Mouse (Mus musculus) MEL (cell line): ENCODE measurements around the gene Dpt. TPM values are rescaled to one million over a fixed set of nuclear protein-coding genes. Genes with fewer than 3 reads are reported as not detected.

Source experiments
- DNase-seq: peaks from one replicate; pipeline ENCODE4 v3.0.0; 2011; ENCODE audit warnings: low read depth, low spot score
- H3K27ac ChIP-seq: 2 replicates; pipeline ENCODE4 v1.5.1; 2012; ENCODE audit warnings: low read depth, mild to moderate bottlenecking, control low read depth, low read length, moderate library complexity; ENCODE audit not compliant: control insufficient read depth
- H3K27me3 ChIP-seq, 2 experiments: fragments of 150-350 bp in 1 of 2; sonication (generic) in 1 of 2; 2 replicates each; pipeline ENCODE4 v1.6.1; 2012; ENCODE audit warnings: low read length in 2 of 2, mild to moderate bottlenecking in 2 of 2, improper control_type of control experiment in 1 of 2, moderate library complexity in 1 of 2; ENCODE audit not compliant: insufficient read depth in 2 of 2, control insufficient read depth in 1 of 2
- H3K36me3 ChIP-seq, 2 experiments: 2 replicates each; pipeline ENCODE4 v1.6.1; 2012 to 2014; ENCODE audit warnings: low read length in 2 of 2, improper control_type of control experiment in 1 of 2, inconsistent platforms in 1 of 2, mild to moderate bottlenecking in 1 of 2; ENCODE audit not compliant: insufficient read depth in 2 of 2, control insufficient read depth in 1 of 2
- H3K4me1 ChIP-seq, 2 experiments: fragments of 150-350 bp in 1 of 2; sonication (generic) in 1 of 2; 2 replicates each; pipeline ENCODE4 v1.6.1; 2012; ENCODE audit warnings: low read length in 2 of 2, improper control_type of control experiment in 1 of 2, mild to moderate bottlenecking in 1 of 2; ENCODE audit not compliant: insufficient read depth in 2 of 2, control insufficient read depth in 1 of 2
- H3K4me3 ChIP-seq, 2 experiments: fragments of 150-350 bp in 1 of 2; sonication (generic) in 1 of 2; 2 replicates each; pipeline ENCODE4 v1.5.1; 2012; ENCODE audit warnings: low read depth in 2 of 2, low read length in 2 of 2, mild to moderate bottlenecking in 2 of 2, moderate library complexity in 2 of 2, control low read depth in 1 of 2, improper control_type of control experiment in 1 of 2; ENCODE audit not compliant: control insufficient read depth in 1 of 2, insufficient read depth in 1 of 2
- H3K79me2 ChIP-seq: 2 replicates; pipeline ENCODE4 v1.6.1; 2012; ENCODE audit warnings: mild to moderate bottlenecking, low read length, moderate library complexity; ENCODE audit not compliant: control insufficient read depth, poor library complexity, insufficient read depth
- H3K9ac ChIP-seq: 2 replicates; pipeline ENCODE4 v1.6.1; 2012; ENCODE audit warnings: low read depth, mild to moderate bottlenecking, control low read depth, low read length, moderate library complexity; ENCODE audit not compliant: control insufficient read depth, poor library complexity, severe bottlenecking
- H3K9me3 ChIP-seq: fragments of 150-350 bp; sonication (generic); replicated peaks from 2 replicates; pipeline ENCODE4 v1.6.1; 2012; ENCODE audit warnings: mild to moderate bottlenecking, low read length, improper control_type of control experiment, moderate library complexity; ENCODE audit not compliant: insufficient read depth
- CTCF ChIP-seq, 3 experiments: IDR thresholded peaks in 2 of 3; conservative IDR thresholded peaks in 1 of 3; 2 replicates each; pipeline ENCODE4 v1.5.1; 2011 to 2012; ENCODE audit warnings: low read length in 3 of 3, low read depth in 2 of 3, mild to moderate bottlenecking in 2 of 3, improper control_type of control experiment in 1 of 3, inconsistent platforms in 1 of 3, mixed read lengths in 1 of 3, moderate library complexity in 1 of 3; ENCODE audit not compliant: control insufficient read depth in 1 of 3, insufficient read depth in 1 of 3, poor library complexity in 1 of 3, severe bottlenecking in 1 of 3
- E2F4 ChIP-seq: IDR thresholded peaks from 2 replicates; pipeline ENCODE4 v1.6.1; 2011; ENCODE audit warnings: low read depth, low read length, improper control_type of control experiment, borderline replicate concordance
- GABPA ChIP-seq: IDR thresholded peaks from 2 replicates; pipeline ENCODE4 v1.6.1; 2012; ENCODE audit warnings: low read depth, mild to moderate bottlenecking, inconsistent platforms, low read length, improper control_type of control experiment, moderate library complexity
- HCFC1 ChIP-seq: IDR thresholded peaks from 2 replicates; pipeline ENCODE4 v1.6.1; 2012; ENCODE audit warnings: low read depth, mild to moderate bottlenecking, inconsistent platforms, low read length, improper control_type of control experiment, moderate library complexity
- JUND ChIP-seq: IDR thresholded peaks from 2 replicates; pipeline ENCODE4 v1.6.1; 2011; ENCODE audit warnings: low read depth, mild to moderate bottlenecking, improper control_type of control experiment, low read length
- KAT2A ChIP-seq: conservative IDR thresholded peaks from 2 replicates; pipeline ENCODE4 v1.6.1; 2012; ENCODE audit warnings: low read depth, low read length, improper control_type of control experiment, inconsistent platforms
- MAFK ChIP-seq: IDR thresholded peaks from 2 replicates; pipeline ENCODE4 v1.6.1; 2011; ENCODE audit warnings: low read depth, mild to moderate bottlenecking, low read length, improper control_type of control experiment, borderline replicate concordance
- MXI1 ChIP-seq: IDR thresholded peaks from 2 replicates; pipeline ENCODE4 v1.6.1; 2011; ENCODE audit warnings: mild to moderate bottlenecking, low read depth, low read length, improper control_type of control experiment
- MYB ChIP-seq: IDR thresholded peaks from 2 replicates; pipeline ENCODE4 v1.6.1; 2011; ENCODE audit warnings: mild to moderate bottlenecking, low read depth, low read length, improper control_type of control experiment
- POLR2A ChIP-seq, 2 experiments: IDR thresholded peaks; 2 replicates each; pipeline ENCODE4 v1.6.1; 2011 to 2012; ENCODE audit warnings: low read length in 2 of 2, mild to moderate bottlenecking in 2 of 2, control low read depth in 1 of 2, improper control_type of control experiment in 1 of 2, low read depth in 1 of 2, moderate library complexity in 1 of 2; ENCODE audit not compliant: control insufficient read depth in 1 of 2, insufficient read depth in 1 of 2, poor library complexity in 1 of 2
- POLR2AphosphoS2 ChIP-seq: IDR thresholded peaks from 2 replicates; pipeline ENCODE4 v1.6.1; 2011; ENCODE audit warnings: low read length, improper control_type of control experiment
- POLR2AphosphoS5 ChIP-seq: IDR thresholded peaks from 2 replicates; pipeline ENCODE4 v1.6.1; 2012; ENCODE audit warnings: low read depth, borderline replicate concordance, mild to moderate bottlenecking, inconsistent platforms, low read length, moderate library complexity, mixed read lengths
- RCOR1 ChIP-seq: IDR thresholded peaks from 2 replicates; pipeline ENCODE4 v1.6.1; 2012; ENCODE audit warnings: low read depth, mild to moderate bottlenecking, inconsistent platforms, low read length, improper control_type of control experiment
- USF1 ChIP-seq: IDR thresholded peaks from 2 replicates; pipeline ENCODE4 v1.6.1; 2014; ENCODE audit warnings: low read depth, mild to moderate bottlenecking, inconsistent platforms, low read length, improper control_type of control experiment, moderate library complexity
- USF2 ChIP-seq, 2 experiments: IDR thresholded peaks; 2 replicates each; pipeline ENCODE4 v1.6.1; 2011 to 2012; ENCODE audit warnings: improper control_type of control experiment in 2 of 2, low read length in 2 of 2, borderline replicate concordance in 1 of 2, inconsistent platforms in 1 of 2, low read depth in 1 of 2, mild to moderate bottlenecking in 1 of 2; ENCODE audit not compliant: insufficient read depth in 1 of 2
- ZMIZ1 ChIP-seq: IDR thresholded peaks from 2 replicates; pipeline ENCODE4 v1.6.1; 2012; ENCODE audit warnings: low read depth, mild to moderate bottlenecking, inconsistent platforms, low read length, improper control_type of control experiment, moderate library complexity
- polyA plus RNA-seq, 2 experiments: library from polyadenylated mRNA; stranded (reverse) in 1 of 2; unstranded in 1 of 2; fragments of >175 nt in 1 of 2; fragments of >200 nt in 1 of 2; gene quantifications; 2 replicates each; pipeline versions ENCODE4 v1.2.1 to v1.2.4; 2012; ENCODE audit warnings: low replicate concordance in 2 of 2, low read depth in 1 of 2; ENCODE audit not compliant: insufficient read length in 2 of 2, insufficient read depth in 1 of 2, missing spikeins in 1 of 2
- total RNA-seq: library from RNA; depleted of rRNA; stranded (reverse); fragments of 300-350 nt; gene quantifications from 2 replicates; pipeline ENCODE4 v1.2.3, GENCODE M21; 2012

Gene Dpt
- total and polyA plus RNA-seq, 3 experiments = not detected

DNA sequence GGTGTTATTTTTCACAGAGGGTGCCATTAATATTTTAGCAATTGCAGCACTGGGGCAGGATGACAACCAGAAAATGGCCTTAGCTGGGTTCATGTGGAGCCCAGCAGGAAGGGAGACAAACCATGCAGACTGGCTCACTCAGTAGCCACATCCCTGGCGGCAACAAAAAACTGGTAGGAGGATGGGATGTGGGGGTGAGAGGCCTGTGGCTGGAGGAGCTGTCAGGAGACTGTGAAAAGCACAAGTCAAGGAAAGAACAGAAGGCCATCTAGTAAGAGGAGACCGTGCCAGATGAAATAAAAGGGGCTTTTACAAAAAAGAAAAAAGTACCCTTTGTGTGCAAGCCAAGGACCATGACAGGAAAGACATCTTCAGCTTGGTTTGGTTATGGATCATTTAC, 28.5 kb downstream of the Dpt start:
- DNase-seq = no peak

DNA sequence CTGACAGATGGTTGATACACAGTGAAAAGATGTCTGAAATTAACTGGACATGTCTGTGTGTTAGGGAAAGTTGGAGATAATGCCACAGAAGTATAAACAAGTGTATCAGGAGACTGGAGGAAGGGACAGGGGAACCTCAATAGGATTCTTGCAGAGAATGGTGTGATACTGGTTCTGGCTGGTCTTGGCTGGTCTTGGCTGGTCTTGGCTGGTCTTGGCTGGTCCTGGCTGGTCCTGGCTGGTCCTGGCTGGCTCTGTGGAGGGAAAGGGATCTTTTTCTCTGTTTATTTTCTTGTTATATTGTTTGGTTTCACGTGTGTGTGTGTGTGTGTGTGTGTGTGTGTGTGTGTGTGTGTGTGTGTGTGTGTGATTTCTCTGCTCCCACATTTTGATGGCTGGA, 33.4 kb downstream of the Dpt start:
- Histone ChIP-seq H3K27ac (no peak overlapping the region), H3K79me2 (no peaks in the 10 kb centered on the region), H3K9me3 (no peaks in the 10 kb centered on the region), H3K4me1 (no peaks in the 10 kb centered on the region), H3K9ac (no peak overlapping the region), H3K4me3 (no peak overlapping the region), H3K27me3 (no peaks in the 10 kb centered on the region), H3K36me3 (no peaks in the 10 kb centered on the region)
- DNase-seq = no peak
- TF ChIP-seq MYB (no peak), KAT2A (no peak), JUND (no peak), POLR2A (IDR thresholded peaks at IDR 0.05; ENCODE audit: control insufficient read depth in 1 of 2, insufficient read depth in 1 of 2, low read depth in 1 of 2, low read length in 2 of 2, poor library complexity in 1 of 2) (no peak), RCOR1 (no peak), MXI1 (no peak), CTCF (IDR thresholded peaks at IDR 0.05 in 2 of 3, conservative IDR thresholded peaks at IDR 0.05 in 1 of 3; ENCODE audit: control insufficient read depth in 1 of 3, insufficient read depth in 1 of 3, low read depth in 2 of 3, low read length in 3 of 3, poor library complexity in 1 of 3, severe bottlenecking in 1 of 3) (no peak), MAFK (no peak), HCFC1 (no peak), POLR2AphosphoS5 (no peak), USF2 (IDR thresholded peaks at IDR 0.05; ENCODE audit: borderline replicate concordance in 1 of 2, insufficient read depth in 1 of 2, low read depth in 1 of 2, low read length in 2 of 2) (no peak), GABPA (no peak)

More for the DNA sequence above, 28.5 kb downstream of the Dpt start:
- H3K9ac ChIP-seq = no peak overlapping the region
- no peaks in the 10 kb centered on the region for H3K79me2 ChIP-seq
- H3K4me3 ChIP-seq = no peak overlapping the region
- H3K4me1 ChIP-seq = no peaks in the 10 kb centered on the region
- H3K9me3 ChIP-seq = no peaks in the 10 kb centered on the region
- no peak overlapping the region for H3K27ac ChIP-seq
- no peaks in the 10 kb centered on the region for H3K27me3 ChIP-seq
- TF ChIP-seq E2F4 (no peak), POLR2AphosphoS2 (no peak), POLR2A (IDR thresholded peaks at IDR 0.05; ENCODE audit: control insufficient read depth in 1 of 2, insufficient read depth in 1 of 2, low read depth in 1 of 2, low read length in 2 of 2, poor library complexity in 1 of 2) (no peak), USF1 (no peak), ZMIZ1 (no peak)
- H3K36me3 ChIP-seq = no peaks in the 10 kb centered on the region
